Mouse (Mus musculus) G1E (cell line): ENCODE data around the gene Itga9.

Experiments used
- CTCF ChIP-seq: IDR thresholded peaks from 2 replicates; pipeline ENCODE4 v1.5.1; 2012; ENCODE audit warnings: low read depth, low read length, inconsistent platforms, mixed read lengths
- GATA1 ChIP-seq: IDR thresholded peaks from 2 replicates; pipeline ENCODE4 v1.6.1; 2012; ENCODE audit warnings: borderline replicate concordance, low read length, inconsistent platforms, mixed read lengths
- GATA2 ChIP-seq: IDR thresholded peaks from 2 replicates; pipeline ENCODE4 v1.6.1; 2012; ENCODE audit warnings: low read depth, low read length, inconsistent platforms, borderline replicate concordance

DNA sequence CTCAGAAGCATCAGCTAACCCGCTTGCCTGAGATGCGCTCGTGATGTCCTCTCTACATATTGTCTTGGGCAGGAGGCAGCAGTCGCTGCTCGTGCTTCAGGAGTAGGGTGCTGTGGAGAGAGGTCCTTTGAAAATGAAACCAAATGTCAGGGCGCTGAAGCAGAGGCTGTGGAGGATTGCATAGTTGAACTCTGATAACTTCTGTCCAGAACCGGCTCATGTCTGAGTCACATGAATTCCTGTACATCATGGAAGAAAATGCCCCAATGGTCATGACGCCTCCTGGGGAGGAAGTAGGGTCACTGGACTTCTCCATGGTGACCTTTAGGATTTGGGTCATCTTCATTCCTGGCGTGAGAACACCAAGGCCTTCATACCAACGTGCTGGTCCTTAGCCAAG lies 56.0 kb downstream of the Itga9 start:
- TF ChIP-seq CTCF (no peak), GATA1 (no peak), GATA2 (no peak)
